ENCODE assay signal across 8 mouse cellular contexts in genomic region chr14:104465483-104466235, GRCm38 (mm10). TPM values are rescaled to one million over a fixed set of nuclear protein-coding genes. Genes with fewer than 3 reads are reported as not detected.
DNase-seq lines count a peak whose midpoint lies in the region; ATAC-seq lines count a peak whose summit lies in the region.

No protein-coding gene starts in this region.

- no peak overlapping the region for H3K27ac ChIP-seq in lung, embryonic 16.5 days (ENCODE audit: low read length)
- H3K27ac ChIP-seq in embryonic facial prominence, embryonic 13.5 days, result no peak overlapping the region
- no peak overlapping the region for H3K27ac ChIP-seq in intestine, embryonic 15.5 days
- H3K27ac ChIP-seq in midbrain, embryonic 14.5 days (replicated peaks; ENCODE audit: low read depth, low read length), result peak overlapping the region; percentile 92

- peak overlapping the region; percentile 37 for H3K4me3 ChIP-seq in lung, embryonic 16.5 days (ENCODE audit: low read length)
- peak overlapping the region; percentile 53 for H3K4me3 ChIP-seq in embryonic facial prominence, embryonic 13.5 days
- H3K4me3 ChIP-seq in intestine, embryonic 15.5 days (replicated peaks), result peak overlapping the region; percentile 33
- H3K4me3 ChIP-seq in midbrain, embryonic 14.5 days (replicated peaks; ENCODE audit: low read depth, low read length), result peak overlapping the region; percentile 43

- H3K4me1 ChIP-seq in lung, embryonic 16.5 days (replicated peaks; ENCODE audit: control insufficient read depth, insufficient read depth, low read length), result peaks cover 16% of the 10 kb centered on the region
- H3K4me1 ChIP-seq in embryonic facial prominence, embryonic 13.5 days, result peaks cover 22% of the 10 kb centered on the region
- peaks cover 27% of the 10 kb centered on the region for H3K4me1 ChIP-seq in intestine, embryonic 15.5 days (replicated peaks)
- H3K4me1 ChIP-seq in midbrain, embryonic 14.5 days (ENCODE audit: control insufficient read depth, insufficient read depth, low read length), result 0 out of 2 replicates have a peak, but pooled peaks cover 9% of the 10 kb centered on the region

- no peak for DNase-seq in lung, postnatal 36 days
- DNase-seq in midbrain, embryonic 14.5 days, result peak; percentile 66
- DNase-seq in left cerebral cortex, adult 11 months (ENCODE audit: low spot score), result no peak
- DNase-seq in layer of hippocampus, adult 9-10 months (ENCODE audit: low spot score), result no peak
- no peak for DNase-seq in cerebellum, adult 11 months

- no peak for ATAC-seq in lung, embryonic 16.5 days (ENCODE audit: low read depth)
- ATAC-seq in embryonic facial prominence, embryonic 13.5 days (ENCODE audit: insufficient number of reproducible peaks, insufficient read depth, low FRiP score, low TSS enrichment, low read depth), result no peak
- ATAC-seq in intestine, embryonic 15.5 days, result no peak
- no peak for ATAC-seq in midbrain, embryonic 14.5 days (ENCODE audit: low FRiP score, low TSS enrichment)

- under 1% methylated on average over 57 of the region's 64 CpGs for whole genome bisulfite sequencing in lung, embryonic 16.5 days
- WGBS in embryonic facial prominence, embryonic 13.5 days, result under 1% methylated on average over 55 of the region's 64 CpGs
- WGBS in intestine, embryonic 15.5 days, result under 1% methylated on average over 63 of the region's 64 CpGs
- under 1% methylated on average over 64 of the region's 64 CpGs for WGBS in midbrain, embryonic 14.5 days

- peaks cover 91% of the 10 kb centered on the region for H3K27me3 ChIP-seq in lung, embryonic 16.5 days (ENCODE audit: control insufficient read depth, insufficient read depth, low read depth, low read length)
- H3K27me3 ChIP-seq in embryonic facial prominence, embryonic 13.5 days, result peaks cover 95% of the 10 kb centered on the region
- H3K27me3 ChIP-seq in intestine, embryonic 15.5 days (replicated peaks), result peaks cover 86% of the 10 kb centered on the region
- H3K27me3 ChIP-seq in midbrain, embryonic 14.5 days (ENCODE audit: control insufficient read depth, insufficient read depth, low read length), result peaks cover 81% of the 10 kb centered on the region

- H3K9ac ChIP-seq in lung, embryonic 16.5 days (ENCODE audit: low read length), result no peak overlapping the region
- H3K9ac ChIP-seq in embryonic facial prominence, embryonic 13.5 days, result peak overlapping the region; percentile 16; the same call in 1 of the 2 replicates
- no peak overlapping the region for H3K9ac ChIP-seq in intestine, embryonic 15.5 days
- H3K9ac ChIP-seq in midbrain, embryonic 14.5 days (replicated peaks; ENCODE audit: low read length), result peak overlapping the region; percentile 75

- H3K36me3 ChIP-seq in lung, embryonic 16.5 days (ENCODE audit: control insufficient read depth, insufficient read depth, low read length), result no peaks in the 10 kb centered on the region
- no peaks in the 10 kb centered on the region for H3K36me3 ChIP-seq in embryonic facial prominence, embryonic 13.5 days
- no peaks in the 10 kb centered on the region for H3K36me3 ChIP-seq in intestine, embryonic 15.5 days
- no peaks in the 10 kb centered on the region for H3K36me3 ChIP-seq in midbrain, embryonic 14.5 days (ENCODE audit: control insufficient read depth, insufficient read depth, low read length)

- peak overlapping the region; percentile 50 for H3K4me2 ChIP-seq in lung, embryonic 16.5 days (ENCODE audit: low read depth, low read length)
- peak overlapping the region; percentile 55 for H3K4me2 ChIP-seq in embryonic facial prominence, embryonic 13.5 days
- peak overlapping the region; percentile 94 for H3K4me2 ChIP-seq in intestine, embryonic 15.5 days (replicated peaks)
- H3K4me2 ChIP-seq in midbrain, embryonic 14.5 days (ENCODE audit: low read length), result peak overlapping the region; percentile 71

- H3K9me3 ChIP-seq in lung, embryonic 16.5 days (ENCODE audit: control insufficient read depth, low read length), result no peaks in the 10 kb centered on the region
- no peaks in the 10 kb centered on the region for H3K9me3 ChIP-seq in embryonic facial prominence, embryonic 13.5 days
- no peaks in the 10 kb centered on the region for H3K9me3 ChIP-seq in intestine, embryonic 15.5 days
- no peaks in the 10 kb centered on the region for H3K9me3 ChIP-seq in midbrain, embryonic 14.5 days (ENCODE audit: control insufficient read depth, low read length)

RNA-seq across cellular contexts. Expression of gene Pou4f1, which starts 2.1 kb away (rescaled TPM):
- 0.25 and 0.43 TPM in 2 replicates for polyA plus RNA-seq in lung, embryonic 16.5 days (2015; fragmentation: Nextera tagmentation; extraction: Ambion mirVana)
- 0.54 and 0.76 TPM in 2 replicates for polyA plus RNA-seq in embryonic facial prominence, embryonic 13.5 days (2015; fragmentation: Nextera tagmentation; extraction: Ambion mirVana)
- 0.24 and 0.34 TPM in 2 replicates for polyA plus RNA-seq in intestine, embryonic 15.5 days (2015; fragmentation: Nextera tagmentation; extraction: Ambion mirVana)
- polyA plus RNA-seq in midbrain, embryonic 14.5 days (2014; fragmentation: Nextera tagmentation; extraction: Ambion mirVana), result 60.4 and 103 TPM in 2 replicates

RNA-seq across cellular contexts. Expression of gene Rnf219, which starts 56.8 kb away (rescaled TPM):
- 19.2 and 20.5 TPM in 2 replicates for polyA plus RNA-seq in lung, embryonic 16.5 days (2015; fragmentation: Nextera tagmentation; extraction: Ambion mirVana)
- polyA plus RNA-seq in embryonic facial prominence, embryonic 13.5 days (2015; fragmentation: Nextera tagmentation; extraction: Ambion mirVana), result 37.1 and 37.5 TPM in 2 replicates
- polyA plus RNA-seq in intestine, embryonic 15.5 days (2015; fragmentation: Nextera tagmentation; extraction: Ambion mirVana), result 18.7 and 26.2 TPM in 2 replicates
- polyA plus RNA-seq in midbrain, embryonic 14.5 days (2014; fragmentation: Nextera tagmentation; extraction: Ambion mirVana), result 30.8 and 34.5 TPM in 2 replicates

Comparison
In these comparisons a context has a peak if more than half of its experiments do, and no peak if none do; other contexts are left out.
1. H3K9ac ChIP-seq: peak in embryonic facial prominence, embryonic 13.5 days (single experiment) and midbrain, embryonic 14.5 days (single experiment); none in lung, embryonic 16.5 days (single experiment) and intestine, embryonic 15.5 days (single experiment).
2. RNA of gene Pou4f1, which starts 2.1 kb away (polyA plus RNA-seq): 60.4 to 103 TPM in midbrain, embryonic 14.5 days; 0.54 to 0.76 TPM in embryonic facial prominence, embryonic 13.5 days, 0.25 to 0.43 TPM in lung, embryonic 16.5 days and 0.24 to 0.34 TPM in intestine, embryonic 15.5 days; every median in the first group is over 10 times any median in the second.
3. Peak in every context shown above with its lines, with median percentiles within 50 percentile points of each other: H3K4me2 ChIP-seq and H3K4me3 ChIP-seq.